Mouse (Mus musculus) olfactory bulb, adult 2 months (tissue): Measurements from ENCODE around the gene Myo6. TPM values are rescaled to one million over a fixed set of nuclear protein-coding genes. Genes with fewer than 3 reads are reported as not detected.

Experiments used
- H3K27ac ChIP-seq: fragments of 200-500 bp; 2 replicates; pipeline ENCODE4 v1.5.1; 2012; ENCODE audit warnings: low read depth, low read length; ENCODE audit not compliant: insufficient read depth
- H3K4me1 ChIP-seq: fragments of 200-500 bp; 2 replicates; pipeline ENCODE4 v1.6.1; 2012; ENCODE audit warnings: low read length; ENCODE audit not compliant: control insufficient read depth, insufficient read depth
- H3K4me3 ChIP-seq: fragments of 200-500 bp; 2 replicates; pipeline ENCODE4 v1.5.1; 2012; ENCODE audit warnings: mild to moderate bottlenecking, low read depth, low read length, moderate library complexity; ENCODE audit not compliant: insufficient read depth
- CTCF ChIP-seq: fragments of 200-500 bp; IDR thresholded peaks from 2 replicates; pipeline ENCODE4 v1.5.1; 2012; ENCODE audit warnings: low read depth, mild to moderate bottlenecking, low read length, moderate library complexity; ENCODE audit not compliant: insufficient read depth
- POLR2A ChIP-seq: fragments of 200-500 bp; IDR thresholded peaks from 2 replicates; pipeline ENCODE4 v1.6.1; 2012; ENCODE audit warnings: mild to moderate bottlenecking, low read depth, low read length, moderate library complexity; ENCODE audit not compliant: insufficient read depth
- WGBS: fragments of 180-500 bp; shearing (Covaris S2); methylation state at CpG from one replicate; pipeline ENCODE4 v1.1.7; 2018; 5-methylcytosine and 5-hydroxymethylcytosine counted together
- polyA plus RNA-seq: library from polyadenylated mRNA; stranded (reverse); fragments of >200 nt; gene quantifications from 2 replicates; pipeline ENCODE4 v1.2.4, GENCODE M21; 2012; ENCODE audit warnings: low replicate concordance; ENCODE audit not compliant: missing spikeins, insufficient read depth, insufficient read length

Myo6 gene
- polyA plus RNA-seq, 1 experiment: not detected

- 33% methylated on average over 1 of the region's 1 CpGs for WGBS
These were observed 108.1 kb downstream of the Myo6 start for GRCm38 (mm10) chr9:80272951-80273350.

GRCm38 (mm10) chr9:80275053-80275771 lies 110.4 kb downstream of the Myo6 start:
- WGBS: 95% methylated on average over 8 of the region's 8 CpGs
- TF ChIP-seq POLR2A: no peak
- TF ChIP-seq CTCF: no peak
- H3K4me1 ChIP-seq: no peaks in the 10 kb centered on the region
- no peak overlapping the region for H3K4me3 ChIP-seq
- no peak overlapping the region for H3K27ac ChIP-seq

More at GRCm38 (mm10) chr9:80272951-80273350, 108.1 kb downstream of the Myo6 start:
- no peaks in the 10 kb centered on the region for H3K4me1 ChIP-seq
- no peak overlapping the region for H3K27ac ChIP-seq
- no peak overlapping the region for H3K4me3 ChIP-seq
- no peak for TF ChIP-seq CTCF
- TF ChIP-seq POLR2A: no peak

GRCm38 (mm10) chr9:80275772-80276134 lies 110.9 kb downstream of the Myo6 start:
- Histone ChIP-seq H3K27ac (no peak overlapping the region), H3K4me1 (no peaks in the 10 kb centered on the region), H3K4me3 (no peak overlapping the region)
- WGBS: 90% methylated on average over 1 of the region's 1 CpGs
- TF ChIP-seq CTCF (no peak), POLR2A (no peak)

GRCm38 (mm10) chr9:80277157-80277556 lies 112.3 kb downstream of the Myo6 start:
- Histone ChIP-seq H3K27ac (no peak overlapping the region), H3K4me3 (no peak overlapping the region), H3K4me1 (no peaks in the 10 kb centered on the region)
- WGBS: 73% methylated on average over 2 of the region's 2 CpGs
- no peak for TF ChIP-seq POLR2A
- TF ChIP-seq CTCF: no peak

- Histone ChIP-seq H3K27ac (no peak overlapping the region), H3K4me3 (no peak overlapping the region), H3K4me1 (no peaks in the 10 kb centered on the region)
- 91% methylated on average over 6 of the region's 6 CpGs for WGBS
- no peak for TF ChIP-seq POLR2A
- no peak for TF ChIP-seq CTCF
These were observed 112.9 kb downstream of the Myo6 start for GRCm38 (mm10) chr9:80277770-80278169.

GRCm38 (mm10) chr9:80280724-80281123 lies 115.9 kb downstream of the Myo6 start:
- WGBS: 100% methylated on average over 1 of the region's 1 CpGs
- H3K4me3 ChIP-seq: no peak overlapping the region
- no peak for TF ChIP-seq POLR2A
- no peak for TF ChIP-seq CTCF
- no peaks in the 10 kb centered on the region for H3K4me1 ChIP-seq
- no peak overlapping the region for H3K27ac ChIP-seq

- 98% methylated on average over 3 of the region's 3 CpGs for WGBS
- no peak for TF ChIP-seq CTCF
- TF ChIP-seq POLR2A: no peak
- Histone ChIP-seq H3K4me3 (no peak overlapping the region), H3K4me1 (no peaks in the 10 kb centered on the region), H3K27ac (no peak overlapping the region)
These were observed 117.6 kb downstream of the Myo6 start for GRCm38 (mm10) chr9:80282426-80282825.

GRCm38 (mm10) chr9:80284539-80285174 lies 119.8 kb downstream of the Myo6 start:
- H3K4me1 ChIP-seq: no peaks in the 10 kb centered on the region
- WGBS: 91% methylated on average over 2 of the region's 2 CpGs
- no peak overlapping the region for H3K4me3 ChIP-seq
- no peak overlapping the region for H3K27ac ChIP-seq
- TF ChIP-seq POLR2A: no peak
- TF ChIP-seq CTCF: no peak

- no peak for TF ChIP-seq POLR2A
- no peak for TF ChIP-seq CTCF
- Histone ChIP-seq H3K4me3 (no peak overlapping the region), H3K4me1 (no peaks in the 10 kb centered on the region), H3K27ac (no peak overlapping the region)
- WGBS: 89% methylated on average over 7 of the region's 7 CpGs
These were observed 122.0 kb downstream of the Myo6 start for GRCm38 (mm10) chr9:80286845-80287244.

GRCm38 (mm10) chr9:80293056-80293584 lies 128.3 kb downstream of the Myo6 start:
- Histone ChIP-seq H3K4me1 (no peaks in the 10 kb centered on the region), H3K27ac (no peak overlapping the region), H3K4me3 (no peak overlapping the region)
- WGBS: 62% methylated on average over 2 of the region's 2 CpGs
- no peak for TF ChIP-seq POLR2A
- no peak for TF ChIP-seq CTCF
